Comparison of ENCODE assay signal across 14 mouse cellular contexts in genomic region chr1:76450539-76451214, GRCm38 (mm10).
DNase-seq lines count a peak whose midpoint lies in the region; ATAC-seq and TF ChIP-seq lines count a peak whose summit lies in the region.
"Had no signal": no experiment of that assay in that cellular context is flagged by ENCODE, and none has a peak within 500 bp of the region (broad histone marks: within the 10 kb centered on the region; RNA-seq: fewer than 3 reads in every experiment).

No protein-coding gene starts in this region.

- H3K4me2 ChIP-seq in heart, embryonic 13.5 days = peak overlapping the region; percentile 39
- H3K4me2 ChIP-seq: liver, embryonic 11.5 days had no signal

- no peak for ATAC-seq in heart, embryonic 13.5 days (ENCODE audit: extremely low read depth, insufficient number of reproducible peaks, low FRiP score, low TSS enrichment)
- ATAC-seq: forebrain, postnatal 0 days had no signal

- intact Hi-C loops in left cerebral cortex, postnatal 4 days (cut with DNase I) = no loop called here

- H3K9me3 ChIP-seq in heart, embryonic 13.5 days = no peaks in the 10 kb centered on the region
- H3K9me3 ChIP-seq: megakaryocyte, embryonic 14.5 days had no signal

- DNase-seq in left cerebral cortex, postnatal 4 days = peak; percentile 60
- DNase-seq in left cerebral cortex, adult 8-10 months (ENCODE audit: low spot score in 2 of 2) = no peak
- peak; percentile 49 for DNase-seq in adrenal gland, adult 8-10 months
- peak; percentile 45 for DNase-seq in brain, embryonic 14.5 days (ENCODE audit: low read depth)
- DNase-seq in testis, postnatal 14 days (ENCODE audit: low spot score) = no peak
- no peak for DNase-seq in thymus, adult 18-20 months
- no peak for DNase-seq in thymus, postnatal 4 days
- DNase-seq: forebrain, postnatal 0 days; kidney, adult 8-10 months; layer of hippocampus, postnatal 36 days had no signal

- 39% methylated on average over 10 of the region's 10 CpGs for WGBS in heart, embryonic 13.5 days

- H3K27me3 ChIP-seq in heart, embryonic 13.5 days (replicated peaks) = no peaks in the 10 kb centered on the region
- H3K27me3 ChIP-seq: megakaryocyte, embryonic 14.5 days had no signal

- H3K4me1 ChIP-seq in heart, embryonic 13.5 days = peaks cover 6% of the 10 kb centered on the region; the same call in 1 of the 2 replicates
- H3K4me1 ChIP-seq: megakaryocyte, embryonic 14.5 days had no signal

- peak overlapping the region; percentile 53 for H3K27ac ChIP-seq in heart, embryonic 13.5 days (replicated peaks)

- H3K4me3 ChIP-seq in heart, embryonic 13.5 days = no peak overlapping the region
- H3K4me3 ChIP-seq: megakaryocyte, embryonic 14.5 days; myocyte had no signal

- no peak for TF ChIP-seq CTCF in brain, embryonic 14.5 days (IDR thresholded peaks at IDR 0.05; ENCODE audit: borderline replicate concordance, extremely low read depth, insufficient read depth, insufficient read length)

- H3K9ac ChIP-seq in heart, embryonic 13.5 days = 0 out of 2 replicates have a peak overlapping the region, but pooled peaks have one; percentile 14
- H3K9ac ChIP-seq: forebrain, postnatal 0 days had no signal

- no peaks in the 10 kb centered on the region for H3K36me3 ChIP-seq in heart, embryonic 13.5 days

- no peak for TF ChIP-seq POLR2A in brain, embryonic 14.5 days (IDR thresholded peaks at IDR 0.05; ENCODE audit: borderline replicate concordance, extremely low read depth, insufficient read depth, insufficient read length, poor library complexity, severe bottlenecking)

Comparison
In these comparisons a context has a peak if more than half of its experiments do, and no peak if none do; other contexts are left out.
1. DNase-seq: peak in left cerebral cortex, postnatal 4 days (single experiment), adrenal gland, adult 8-10 months (single experiment) and brain, embryonic 14.5 days (single experiment); none in left cerebral cortex, adult 8-10 months (0 of 2), testis, postnatal 14 days (single experiment), thymus, adult 18-20 months (0 of 2) and thymus, postnatal 4 days (single experiment).